Mouse (Mus musculus) urinary bladder, adult 18-20 months (tissue): ENCODE results near the gene Smc5.

Source experiments
- DNase-seq, 2 experiments: peaks; one replicate each; pipeline ENCODE4 v3.0.0; 2022; ENCODE audit warnings: low spot score in 2 of 2, mixed read lengths in 2 of 2

Smc5 gene

DNA sequence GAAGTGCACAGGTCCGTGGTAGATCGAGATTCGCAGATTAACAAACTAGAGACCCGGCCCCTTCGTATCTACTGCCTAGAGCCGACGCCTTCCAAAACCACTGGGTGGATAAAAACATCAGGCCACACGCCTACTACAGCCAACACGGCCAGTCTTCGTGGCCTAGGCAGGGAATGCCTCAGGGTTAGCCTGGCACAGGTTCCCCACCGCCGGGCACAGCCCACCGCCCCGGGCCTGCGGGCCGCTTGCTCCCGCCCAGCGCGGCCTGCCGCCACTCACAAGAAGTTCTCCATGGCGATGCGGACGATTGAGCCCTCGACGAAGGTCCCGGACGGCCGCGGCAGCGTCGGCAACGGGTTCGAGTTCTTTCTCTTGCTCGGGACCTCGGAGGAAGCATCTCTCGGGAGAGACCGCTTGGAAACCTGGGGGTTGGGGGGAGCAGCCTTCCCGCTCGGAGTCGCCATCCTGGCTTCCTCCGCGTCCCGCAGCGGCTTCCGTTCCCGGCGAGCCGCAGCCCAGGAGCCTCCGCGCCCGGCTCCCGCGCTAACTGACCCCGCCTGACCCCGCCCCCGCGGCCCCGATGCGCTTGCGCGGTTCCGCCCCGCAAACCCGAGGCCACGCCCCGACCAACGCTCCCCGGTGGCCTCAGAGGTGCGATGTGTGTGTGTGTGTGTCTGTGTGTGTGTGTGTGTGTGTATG is at the start of gene Smc5:
TSS of gene Smc5 (minus strand) at position 543 of the 699 bp plus-strand sequence.
- DNase-seq: peak; percentile 89 to 95

DNA sequence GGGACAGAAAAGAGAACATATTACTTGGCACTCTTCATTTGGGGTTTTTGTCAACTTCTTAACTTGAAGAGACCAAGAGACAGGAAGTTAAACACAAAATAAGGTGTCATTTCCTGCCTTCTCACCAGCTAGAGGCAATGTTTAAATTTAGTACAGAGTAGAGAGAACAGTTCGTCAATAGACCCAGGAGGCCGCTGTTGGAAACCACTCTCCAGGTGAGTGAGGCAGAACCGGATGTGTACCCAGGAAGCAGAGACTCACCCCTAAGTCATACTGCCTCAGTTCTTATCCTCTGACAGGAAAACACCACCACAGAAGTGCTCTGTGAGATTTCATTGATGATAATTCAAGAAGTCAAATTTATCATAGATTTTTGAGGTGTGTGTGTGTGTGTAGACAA is 49.4 kb upstream of the Smc5 start:
- DNase-seq: no peak

DNA sequence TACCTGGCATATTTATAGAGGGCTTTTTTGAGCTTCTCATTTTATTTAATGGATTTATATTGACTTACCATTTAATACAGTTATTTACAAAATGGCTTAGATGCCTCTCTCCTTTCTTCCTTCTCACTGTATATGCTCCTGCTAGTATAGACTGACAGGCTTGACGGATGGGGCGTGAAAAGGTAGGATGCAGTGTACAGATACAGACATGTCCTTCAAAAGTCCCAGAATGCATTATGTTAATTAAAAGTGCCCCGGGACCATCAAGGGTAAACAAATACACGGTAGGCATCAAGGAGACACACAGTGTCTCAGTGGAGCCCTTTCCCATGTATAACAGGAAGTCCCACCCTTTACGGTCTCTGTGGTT is 44.3 kb upstream of the Smc5 start:
- no peak for DNase-seq

DNA sequence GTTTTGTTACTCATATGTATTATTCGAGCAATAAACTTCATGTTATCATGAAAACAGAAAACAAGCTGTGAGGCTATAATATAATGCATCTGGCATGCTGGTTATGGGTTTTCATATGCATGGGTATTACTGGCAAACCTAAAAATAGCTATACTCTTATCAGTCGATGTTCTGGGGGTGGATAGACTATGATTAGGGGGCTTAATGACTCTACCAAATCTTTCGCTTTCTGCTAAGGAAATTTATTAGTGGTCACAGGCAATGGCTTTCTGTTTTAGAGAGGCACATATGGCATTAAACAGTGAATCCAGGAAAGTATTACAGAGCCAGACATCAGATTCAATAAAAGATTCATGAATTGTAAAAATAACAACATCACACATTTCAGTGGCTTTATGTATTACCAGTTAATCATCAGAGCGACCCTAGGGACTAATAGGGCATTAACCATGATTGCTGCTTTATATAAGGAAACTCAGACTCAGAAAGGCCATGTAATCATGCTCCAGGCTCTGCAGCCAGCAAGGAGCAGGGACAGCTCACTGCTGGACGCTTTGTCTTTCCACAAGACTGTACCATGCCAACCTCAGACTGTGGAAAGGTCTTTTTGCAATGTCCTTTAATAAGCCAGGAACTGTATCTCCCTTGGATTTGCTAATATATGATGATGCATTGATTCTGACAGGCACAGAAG is 43.7 kb upstream of the Smc5 start:
- DNase-seq: no peak

DNA sequence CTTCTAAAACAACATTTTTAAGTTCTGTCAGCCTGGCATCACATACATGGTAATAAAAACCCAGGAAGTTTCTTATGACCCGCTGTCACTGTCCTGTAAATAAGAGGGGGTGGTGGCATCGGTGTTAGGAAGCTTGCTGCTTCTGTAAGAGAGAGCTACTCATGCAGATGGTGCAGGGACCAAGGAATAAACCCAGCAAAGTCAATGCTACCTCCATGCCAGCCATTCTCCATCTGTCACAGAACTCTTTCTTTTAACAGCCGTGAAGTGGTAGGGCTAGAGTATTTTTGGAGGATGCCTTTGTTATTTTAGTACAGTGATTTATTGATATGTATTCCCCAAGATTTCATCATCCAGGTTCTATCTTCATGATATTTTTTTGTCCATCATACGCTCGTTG is 43.2 kb upstream of the Smc5 start:
- DNase-seq: no peak

DNA sequence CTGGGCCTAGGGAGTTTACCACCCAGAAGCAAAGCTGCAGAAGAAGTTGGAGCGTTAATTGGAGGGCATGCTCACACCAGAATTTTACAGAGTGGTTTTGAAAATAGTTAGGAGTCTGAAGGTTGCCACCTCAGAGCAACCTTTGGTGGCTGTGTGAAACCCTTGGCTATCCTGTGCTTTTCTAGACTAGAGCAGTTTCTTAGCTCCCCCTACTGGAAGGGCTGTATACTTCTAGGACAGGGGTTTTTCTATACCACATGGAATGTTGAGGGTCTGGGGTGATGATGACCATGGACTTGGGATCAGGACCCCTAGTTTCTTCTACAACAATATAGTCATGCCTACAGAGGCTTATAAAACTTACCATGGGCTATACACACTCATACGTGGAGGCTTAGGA is 36.3 kb upstream of the Smc5 start:
- no peak for DNase-seq

DNA sequence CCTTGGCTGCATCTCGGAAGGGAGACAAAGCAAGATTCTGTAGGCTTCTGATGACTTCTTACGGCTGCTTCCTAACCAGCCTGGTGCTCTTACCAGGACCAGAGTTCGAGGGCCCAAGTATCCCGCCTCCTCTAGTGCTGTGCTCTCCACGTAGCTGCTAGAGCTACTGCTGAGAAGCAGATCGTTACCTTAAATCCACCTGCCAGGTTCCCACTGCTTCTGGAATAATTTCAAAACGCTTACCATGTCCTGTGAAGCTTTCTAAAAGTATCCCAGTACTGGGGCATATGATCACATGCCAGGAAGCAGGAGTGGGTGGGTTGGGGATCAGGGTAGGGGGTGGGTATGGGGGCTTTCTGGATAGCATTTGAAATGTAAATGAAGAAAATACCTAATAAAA is 33.0 kb upstream of the Smc5 start:
- no peak for DNase-seq

DNA sequence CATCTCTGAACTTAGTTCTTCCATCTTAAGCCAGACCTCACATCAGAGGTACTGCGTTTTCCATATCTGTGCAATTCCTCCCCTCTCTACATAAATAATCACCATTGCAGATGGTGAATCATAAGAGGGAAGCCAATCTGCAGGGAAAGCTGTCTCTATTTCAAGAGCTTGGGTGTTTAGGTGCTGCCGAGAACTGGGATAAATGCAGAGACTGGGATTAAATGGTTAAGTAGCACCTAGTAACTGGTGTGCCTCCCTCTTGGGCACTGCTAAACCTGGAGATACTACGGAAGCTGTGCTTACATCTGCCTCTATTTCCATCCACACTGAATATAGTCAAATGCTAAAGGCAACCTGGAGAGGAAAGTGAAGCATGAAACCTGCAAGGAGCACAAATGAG is 26.3 kb upstream of the Smc5 start:
- no peak for DNase-seq

DNA sequence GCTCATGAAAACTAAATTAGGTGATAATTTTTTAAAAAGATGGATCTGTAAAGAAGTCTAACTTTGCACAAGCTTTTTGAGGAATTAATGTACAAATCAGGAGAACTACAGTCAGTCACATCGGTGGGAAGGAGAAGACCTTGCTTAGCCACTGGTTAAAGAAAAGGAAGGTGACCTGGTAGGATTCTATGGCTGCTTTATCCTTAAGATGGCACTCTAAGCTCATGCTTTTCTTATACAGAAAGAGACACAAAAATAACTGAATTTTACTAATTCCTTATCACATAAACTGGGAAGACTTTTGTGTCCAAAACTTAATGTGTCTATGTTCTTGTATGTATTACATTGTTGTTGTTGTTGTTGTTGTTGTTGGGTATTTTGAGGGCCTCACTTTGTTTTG is 25.2 kb upstream of the Smc5 start:
- DNase-seq: no peak

DNA sequence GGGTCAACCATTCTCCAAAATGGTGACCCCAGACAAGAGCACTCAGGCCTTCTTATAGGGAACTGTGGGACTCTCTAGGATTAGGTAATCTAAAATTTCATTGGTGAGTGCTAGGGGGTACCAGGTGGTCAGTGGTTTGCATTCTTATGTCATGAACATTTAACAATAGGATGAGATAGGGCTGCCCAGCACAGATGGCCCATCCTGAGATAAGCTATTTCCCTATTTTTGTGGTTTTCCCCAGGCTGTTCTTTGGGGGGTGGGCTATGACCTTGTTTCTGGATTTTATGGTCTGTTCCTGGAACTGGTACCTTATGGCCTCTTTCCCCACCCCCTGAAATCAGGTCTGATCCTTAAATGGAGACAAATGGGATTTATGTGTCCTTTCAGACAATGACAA is 23.5 kb upstream of the Smc5 start:
- DNase-seq: no peak

DNA sequence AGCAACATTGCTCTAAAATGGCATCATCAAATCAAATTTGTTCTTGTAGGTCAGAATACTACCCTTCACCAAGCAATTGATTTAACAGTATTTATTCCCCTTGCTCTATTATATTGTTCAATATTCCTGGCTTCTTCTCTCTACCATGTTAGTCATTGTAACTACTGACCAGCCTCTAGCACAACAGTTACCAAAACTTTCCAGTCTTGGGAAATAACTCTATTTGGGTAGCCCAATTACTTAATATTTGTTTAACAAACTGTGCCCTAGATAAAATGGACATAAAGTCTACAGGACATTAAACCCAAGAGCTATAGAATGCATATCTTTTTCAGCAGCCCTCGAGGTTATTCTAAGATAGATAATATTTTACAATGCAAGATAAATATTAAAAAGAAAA is 15.6 kb upstream of the Smc5 start:
- DNase-seq: no peak

DNA sequence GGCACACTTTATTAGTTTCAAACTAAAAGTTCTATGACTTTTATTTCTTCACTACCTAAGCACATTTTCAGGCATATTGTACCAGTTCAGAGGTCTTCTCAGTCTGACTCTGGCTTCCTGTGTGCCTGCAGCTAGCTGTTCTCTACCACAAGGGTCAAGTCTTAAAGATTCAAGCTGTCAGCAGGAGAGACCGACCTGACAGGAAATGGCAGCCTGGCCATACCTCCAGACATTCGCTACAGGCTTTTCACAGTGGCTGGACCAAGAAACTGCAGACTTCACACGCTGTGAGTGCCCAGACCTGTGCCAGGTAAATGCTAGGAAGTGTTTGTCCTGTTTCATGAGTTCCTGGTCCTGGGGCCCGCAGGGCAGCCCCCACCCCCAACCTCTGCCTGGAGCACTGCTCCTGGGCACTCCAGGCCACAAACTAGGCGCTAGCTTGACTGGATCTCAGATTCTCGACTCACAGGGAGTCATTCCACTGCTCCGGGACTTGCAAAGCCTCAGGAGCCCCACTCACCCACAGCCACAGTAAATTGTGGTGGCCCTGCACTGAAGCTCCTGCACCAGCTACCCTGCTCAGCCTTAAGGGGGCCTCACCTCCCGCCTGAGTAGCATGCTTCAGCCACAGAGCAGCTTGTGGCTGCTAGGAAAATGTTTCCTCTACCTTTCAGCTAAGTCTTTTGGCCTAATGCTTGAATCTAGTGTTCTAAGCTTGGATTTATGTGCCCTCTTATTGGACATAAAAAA is 8.4 kb upstream of the Smc5 start:
- no peak for DNase-seq

DNA sequence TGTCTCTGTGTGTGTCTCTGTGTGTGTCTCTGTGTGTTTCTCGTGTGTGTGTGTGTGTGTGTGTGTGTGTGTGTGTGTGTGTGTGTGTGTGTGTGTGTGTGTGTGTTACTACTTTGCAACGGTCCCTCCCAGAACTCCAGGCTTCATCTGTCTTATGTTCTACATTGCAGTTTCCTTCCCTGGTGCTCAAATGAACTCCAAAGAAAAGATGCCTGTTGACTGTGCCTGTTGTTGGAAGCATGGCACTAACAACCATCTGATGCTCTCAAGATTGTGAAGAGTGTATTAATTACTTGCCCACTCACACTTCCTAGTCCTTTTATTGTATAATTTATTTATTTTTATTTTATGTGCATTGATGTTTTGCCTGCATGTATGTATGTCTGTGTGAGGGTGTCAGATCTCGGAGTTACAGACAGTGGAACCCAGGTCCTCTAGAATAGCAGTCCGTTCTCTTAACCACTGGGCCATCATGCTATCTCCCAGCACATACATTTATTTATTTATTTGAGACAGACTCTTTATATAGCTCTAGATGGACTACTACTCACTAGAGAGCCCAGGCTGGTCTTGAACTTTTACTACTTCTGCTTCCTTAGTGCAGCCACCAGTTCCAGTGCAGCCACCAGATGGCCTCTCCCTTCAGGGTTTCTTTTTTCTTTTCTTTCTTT is 492 bp upstream of the Smc5 start:
- no peak for DNase-seq

DNA sequence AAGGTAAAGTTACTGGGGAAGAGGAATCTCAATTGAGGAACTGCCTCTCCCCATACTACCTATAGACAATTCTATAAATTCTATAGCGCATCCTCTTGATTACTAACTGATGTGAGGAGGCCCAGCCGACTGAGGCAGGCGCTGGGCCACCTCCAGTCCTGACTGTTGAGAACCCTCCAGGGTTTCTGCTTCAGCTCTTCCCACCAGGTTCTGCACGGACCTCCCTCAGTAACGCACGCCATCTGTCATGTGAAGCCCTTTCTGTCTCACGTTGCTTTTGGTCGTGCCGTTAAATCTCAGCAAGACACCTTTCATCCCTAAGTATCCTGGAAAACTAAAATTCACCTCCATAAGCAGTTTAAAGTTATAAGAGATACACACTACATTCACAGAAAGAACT is 16.9 kb downstream of the Smc5 start:
- DNase-seq: no peak

DNA sequence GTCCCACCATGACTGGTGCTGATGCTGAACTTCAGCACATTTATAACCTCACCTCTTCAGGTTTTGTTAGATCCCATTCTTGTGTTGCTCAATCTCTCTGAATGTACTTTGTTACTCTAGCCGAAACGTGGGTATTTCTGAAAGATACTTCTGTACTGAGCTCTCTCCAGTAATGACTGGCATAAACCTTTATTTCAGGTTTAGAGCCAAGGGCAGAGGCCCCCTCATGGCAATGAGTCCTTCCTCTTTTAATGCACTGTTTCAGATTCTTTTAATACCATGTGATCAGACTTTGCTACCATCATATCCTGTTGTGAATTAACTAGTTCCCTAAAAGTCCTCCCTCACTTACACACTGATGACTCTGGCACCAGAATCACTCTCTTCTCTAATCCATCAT is 27.2 kb downstream of the Smc5 start:
- no peak for DNase-seq

DNA sequence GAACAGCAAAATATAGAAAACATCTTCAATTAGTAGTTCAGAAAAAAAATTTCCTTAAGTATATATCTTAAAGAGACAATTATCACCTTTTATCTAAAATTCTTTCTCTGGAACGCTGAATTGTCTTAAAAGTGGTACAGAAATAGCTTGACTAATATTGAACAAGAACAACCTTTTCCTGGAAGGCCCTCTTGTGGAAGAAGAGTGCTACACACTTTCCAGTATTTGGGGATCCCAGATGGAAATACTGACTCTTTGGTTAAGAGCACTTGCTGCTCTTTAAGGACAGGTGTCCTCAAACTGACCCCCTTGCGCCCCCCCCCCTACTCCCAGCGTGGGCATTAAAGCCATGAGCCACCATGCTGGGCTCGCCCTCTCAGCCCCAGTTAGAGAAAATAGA is 48.6 kb downstream of the Smc5 start:
- no peak for DNase-seq

DNA sequence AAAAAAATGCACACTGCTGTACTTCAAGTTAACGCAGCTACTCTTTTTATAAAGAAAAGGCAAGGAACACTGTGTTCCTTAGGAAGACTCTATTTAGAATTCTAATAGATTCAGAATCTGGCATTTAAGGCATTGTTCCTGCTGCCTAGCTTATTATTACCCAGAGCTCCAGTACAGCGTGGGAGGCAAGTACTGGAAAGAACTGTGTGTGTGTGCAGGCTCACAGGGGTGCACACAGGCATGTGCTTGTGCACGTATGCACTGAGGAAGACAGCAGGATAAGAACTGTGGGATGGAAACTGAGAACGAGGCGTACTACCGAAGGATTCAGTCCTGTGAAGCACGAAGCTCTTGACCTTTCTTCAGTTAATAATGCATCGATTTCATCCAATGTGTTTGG is 59.4 kb downstream of the Smc5 start:
- no peak for DNase-seq

DNA sequence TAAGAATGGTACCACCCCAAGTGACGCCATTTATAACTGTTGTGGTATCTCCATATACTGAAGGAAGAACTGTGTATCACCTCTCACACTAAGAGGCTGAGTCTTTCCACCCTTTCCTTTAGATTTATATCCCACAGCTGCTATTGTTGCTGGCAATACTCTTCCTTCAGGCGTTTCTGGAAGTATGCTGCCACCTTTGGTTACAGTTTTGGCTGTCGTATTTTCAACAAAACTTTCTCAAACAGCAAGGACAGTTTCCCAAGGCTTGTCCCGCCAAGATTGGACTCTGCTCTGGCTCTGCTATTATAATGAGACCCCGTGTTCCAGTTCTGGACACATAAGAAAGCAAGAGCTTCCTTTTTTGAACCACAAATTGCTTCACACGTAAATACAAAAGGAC is 62.4 kb downstream of the Smc5 start:
- DNase-seq: no peak

DNA sequence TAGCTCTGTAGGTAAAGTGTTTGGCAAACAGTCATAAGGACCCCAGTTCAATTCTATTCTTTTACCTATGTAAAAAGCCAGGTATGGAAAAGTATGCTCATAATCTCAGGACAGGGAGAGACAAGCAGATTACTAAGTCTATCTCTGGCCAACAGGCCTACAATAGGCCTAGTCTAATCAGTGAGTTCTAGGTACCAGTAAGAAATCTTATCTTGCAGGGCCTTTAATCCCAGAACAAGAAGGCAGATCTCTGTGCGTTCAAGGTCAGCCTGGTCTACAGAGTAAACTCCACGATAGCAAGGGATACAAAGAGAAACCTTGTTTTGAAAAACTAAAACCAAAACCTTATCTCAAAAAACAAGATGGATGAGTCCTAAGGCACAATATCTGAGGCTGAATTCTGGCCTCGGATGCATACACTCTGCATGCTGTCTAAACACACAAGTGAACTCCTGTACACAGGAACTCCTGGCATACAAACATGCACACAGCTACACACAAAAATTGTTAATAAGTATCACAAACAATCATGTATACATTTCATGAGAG is 70.1 kb downstream of the Smc5 start:
- no peak for DNase-seq

DNA sequence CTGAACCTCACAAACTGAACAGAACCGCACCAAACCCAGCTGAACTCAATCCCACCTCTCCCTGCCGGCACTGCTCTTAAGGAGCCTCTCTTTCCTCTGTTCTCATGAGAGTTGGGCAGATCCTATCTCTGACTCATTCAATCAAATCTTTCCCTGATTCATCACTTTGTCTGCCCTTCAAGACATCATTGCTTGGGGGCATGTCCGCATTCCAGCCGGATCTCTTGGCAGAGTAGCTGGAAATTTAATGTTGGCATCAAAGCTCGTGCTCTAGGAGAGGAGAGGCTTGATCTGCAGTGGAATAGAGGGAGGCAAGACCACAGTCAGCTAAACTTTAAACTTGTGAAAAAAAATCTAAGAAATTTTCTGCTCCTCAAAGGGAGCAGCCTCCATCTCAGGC is 71.6 kb downstream of the Smc5 start:
- no peak for DNase-seq

DNA sequence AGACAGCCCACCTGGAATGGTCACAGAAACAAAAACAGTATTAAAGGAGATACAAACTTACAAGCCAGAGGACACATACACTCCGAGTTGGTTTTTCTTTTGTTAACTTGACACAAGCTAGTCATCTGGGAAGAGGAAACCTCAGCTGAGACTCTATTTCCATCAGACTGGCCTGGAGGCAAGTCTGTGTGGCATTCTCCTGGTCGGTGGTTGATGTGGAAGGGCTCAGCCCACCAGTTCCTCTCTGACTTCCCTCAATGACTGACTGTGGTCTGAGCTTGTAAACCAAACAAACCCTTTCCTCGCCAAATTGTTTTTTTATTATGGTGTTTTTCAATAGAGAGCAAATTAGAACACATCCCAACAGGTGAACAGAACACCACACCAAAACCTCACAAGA is 80.6 kb downstream of the Smc5 start:
- DNase-seq: no peak

DNA sequence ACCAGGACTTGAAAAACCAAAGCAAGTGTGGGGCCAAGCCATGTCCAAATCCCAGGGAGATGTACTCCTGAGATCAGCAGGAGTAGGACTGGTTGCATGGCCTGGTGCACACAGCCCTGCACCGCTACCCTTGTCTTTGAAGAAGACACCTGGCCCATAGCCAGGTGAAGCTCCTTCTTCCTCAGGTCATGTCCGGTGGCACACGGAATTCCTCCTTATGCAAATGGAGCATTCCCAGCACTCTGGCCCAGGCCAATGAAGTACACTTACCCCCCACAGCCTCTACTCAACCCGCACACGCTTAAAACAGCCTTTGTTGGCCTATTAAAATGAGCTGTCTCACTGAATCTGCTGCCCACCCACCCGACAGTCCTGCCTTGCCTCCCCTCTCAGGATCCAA is 82.2 kb downstream of the Smc5 start:
- DNase-seq: no peak
